Mouse (Mus musculus) erythroblast, adult 5-6 weeks (primary cell): ENCODE results near the gene Pgd. TPM values are rescaled to one million over a fixed set of nuclear protein-coding genes. Genes with fewer than 3 reads are reported as not detected.

Experiments used
- total RNA-seq, 2 experiments: library from RNA; stranded (forward) in 1 of 2; stranded (reverse) in 1 of 2; fragments of 150-400 nt in 1 of 2; fragments of 200-764, 138-1000 nt in 1 of 2; gene quantifications; 2 replicates each; pipeline versions ENCODE4 v1.2.3 to v1.2.4; 2015 to 2017; ENCODE audit warnings: low replicate concordance in 2 of 2

Gene Pgd
- total RNA-seq, 2 experiments from 2014 or later: 32.2 to 37.7 TPM

Other genes starting within 250 kb of the Pgd start
- 1.9 and 6.3 TPM in 2 replicates for gene Pex14, start 66.9 kb downstream of the Pgd start, total RNA-seq (2015; ENCODE audit: low replicate concordance)
- 3.2 and 5.6 TPM in 2 replicates for gene Pex14, start 66.9 kb downstream of the Pgd start, total RNA-seq (2017; ENCODE audit: low replicate concordance)
- 4.8 and 9.4 TPM in 2 replicates for gene Dffa, start 62.6 kb downstream of the Pgd start, total RNA-seq (2015; ENCODE audit: low replicate concordance)
- 2.6 and 3.9 TPM in 2 replicates for gene Dffa, start 62.6 kb downstream of the Pgd start, total RNA-seq (2017; ENCODE audit: low replicate concordance)
- not detected in 2 replicates for gene Cort, start 40.0 kb downstream of the Pgd start, total RNA-seq (2015; ENCODE audit: low replicate concordance)
- not detected in 2 replicates for gene Cort, start 40.0 kb downstream of the Pgd start, total RNA-seq (2017; ENCODE audit: low replicate concordance)
- 2.7 and 3.3 TPM in 2 replicates for gene Cenps, start 29.1 kb downstream of the Pgd start, total RNA-seq (2015; ENCODE audit: low replicate concordance)
- gene Cenps, start 29.1 kb downstream of the Pgd start, total RNA-seq (2017; ENCODE audit: low replicate concordance): 4.7 and 7.1 TPM in 2 replicates
- gene Kif1b, start 140.9 kb upstream of the Pgd start, total RNA-seq (2015; ENCODE audit: low replicate concordance): 8.8 and 10.0 TPM in 2 replicates
- 7.2 and 14.1 TPM in 2 replicates for gene Kif1b, start 140.9 kb upstream of the Pgd start, total RNA-seq (2017; ENCODE audit: low replicate concordance)